Mouse (Mus musculus) liver, postnatal 0 days (tissue): ENCODE results near the gene Utp3.

ENCODE experiments used
- CTCF ChIP-seq: sonication (generic); IDR thresholded peaks from 2 replicates; pipeline ENCODE4 v1.5.1; 2016; ENCODE audit warnings: antibody characterized with exemption, low read depth
- EP300 ChIP-seq: IDR thresholded peaks from 2 replicates; pipeline ENCODE4 v1.6.1; 2016; ENCODE audit warnings: antibody characterized with exemption, low read depth, mild to moderate bottlenecking

DNA sequence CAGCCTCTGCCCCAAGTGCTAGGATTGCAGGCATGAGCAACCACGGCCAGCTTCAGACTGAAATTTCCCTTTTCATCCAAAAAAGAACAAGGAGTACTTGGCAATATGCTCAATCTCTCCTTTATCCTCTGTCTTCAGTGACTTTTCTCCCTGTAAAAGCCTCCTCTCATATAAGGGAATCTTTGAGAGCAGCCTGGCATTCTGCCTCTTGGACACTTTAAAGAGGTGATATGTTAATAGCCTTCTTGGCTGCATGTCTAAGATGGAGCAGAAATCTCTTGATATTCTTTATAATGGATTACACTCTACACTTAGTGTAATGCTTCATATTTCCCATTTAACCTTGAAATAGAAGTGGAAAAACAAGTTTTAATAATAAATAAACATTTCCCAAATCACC lies 23.4 kb upstream of the Utp3 start:
- TF ChIP-seq CTCF (no peak), EP300 (no peak)
